Mouse (Mus musculus) limb, embryonic 15.5 days (tissue): ENCODE measurements around the gene Ccin. TPM values are rescaled to one million over a fixed set of nuclear protein-coding genes. Genes with fewer than 3 reads are reported as not detected.

ENCODE experiments used
- ATAC-seq: fragments of 200-750 bp; cut with Nextera tagmentation; 2 replicates; pipeline ENCODE4 v1.8.0; 2017; ENCODE audit warnings: low read depth, moderate TSS enrichment; ENCODE audit not compliant: insufficient number of reproducible peaks, low FRiP score, low TSS enrichment
- H3K27ac ChIP-seq: fragments of 300-500 bp; sonication (generic); 2 replicates; pipeline ENCODE4 v1.5.1; 2015; ENCODE audit warnings: moderate library complexity, mild to moderate bottlenecking, inconsistent platforms
- H3K27me3 ChIP-seq: fragments of 300-500 bp; sonication (generic); 2 replicates; pipeline ENCODE4 v1.6.1; 2015; ENCODE audit warnings: inconsistent platforms
- H3K36me3 ChIP-seq: fragments of 300-500 bp; sonication (generic); 2 replicates; pipeline ENCODE4 v1.6.1; 2015; ENCODE audit warnings: inconsistent platforms
- H3K4me1 ChIP-seq: fragments of 300-500 bp; sonication (generic); 2 replicates; pipeline ENCODE4 v1.6.1; 2015; ENCODE audit warnings: inconsistent platforms
- H3K4me2 ChIP-seq: fragments of 300-500 bp; sonication (generic); 2 replicates; pipeline ENCODE4 v1.6.1; 2015; ENCODE audit warnings: mild to moderate bottlenecking, inconsistent platforms
- H3K4me3 ChIP-seq: fragments of 300-500 bp; sonication (generic); 2 replicates; pipeline ENCODE4 v1.5.1; 2015; ENCODE audit warnings: mild to moderate bottlenecking, inconsistent platforms
- H3K9ac ChIP-seq: fragments of 300-500 bp; sonication (generic); 2 replicates; pipeline ENCODE4 v1.6.1; 2015; ENCODE audit warnings: inconsistent platforms
- H3K9me3 ChIP-seq: fragments of 300-500 bp; sonication (generic); 2 replicates; pipeline ENCODE4 v1.6.1; 2016; ENCODE audit warnings: inconsistent platforms
- WGBS: fragments of 180-500 bp; shearing (Covaris S2); methylation state at CpG from one replicate; pipeline ENCODE4 v1.1.7; 2015; 5-methylcytosine and 5-hydroxymethylcytosine counted together
- polyA plus RNA-seq: library from polyadenylated mRNA; unstranded; fragments of >200 nt; fragmentation: Nextera tagmentation; extraction: Ambion mirVana; gene quantifications from 2 replicates; pipeline ENCODE4 v1.2.1, GENCODE M21; 2015

Ccin gene
- polyA plus RNA-seq, 1 experiment from 2014 or later, result not detected

DNA sequence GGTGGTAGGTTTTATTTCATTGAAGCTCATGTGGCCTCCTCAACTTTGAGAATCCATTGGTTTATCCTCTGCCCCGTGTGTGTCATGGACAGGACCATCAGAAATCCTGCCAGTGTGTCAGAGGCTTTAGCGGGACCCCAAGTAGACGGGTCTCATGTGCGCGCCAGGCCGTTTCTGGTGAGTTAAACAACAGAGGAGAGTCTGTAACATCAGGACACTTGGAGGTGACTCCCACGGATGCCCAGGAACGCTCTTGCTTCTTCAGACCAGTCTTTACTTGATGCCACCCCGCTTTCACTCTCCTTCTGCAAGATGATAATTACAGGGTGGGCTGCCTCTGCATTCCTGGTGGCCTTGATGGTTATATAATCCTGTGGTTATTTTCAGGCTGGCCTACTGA lies 40.4 kb downstream of the Ccin start:
- no peak overlapping the region for H3K27ac ChIP-seq
- no peak overlapping the region for H3K4me2 ChIP-seq
- H3K4me1 ChIP-seq, result no peaks in the 10 kb centered on the region
- 82% methylated on average over 9 of the region's 9 CpGs for WGBS
- H3K4me3 ChIP-seq, result no peak overlapping the region
- H3K36me3 ChIP-seq, result peaks cover 99% of the 10 kb centered on the region
- H3K9me3 ChIP-seq, result no peaks in the 10 kb centered on the region
- H3K9ac ChIP-seq, result no peak overlapping the region
- no peaks in the 10 kb centered on the region for H3K27me3 ChIP-seq
- no peak for ATAC-seq

DNA sequence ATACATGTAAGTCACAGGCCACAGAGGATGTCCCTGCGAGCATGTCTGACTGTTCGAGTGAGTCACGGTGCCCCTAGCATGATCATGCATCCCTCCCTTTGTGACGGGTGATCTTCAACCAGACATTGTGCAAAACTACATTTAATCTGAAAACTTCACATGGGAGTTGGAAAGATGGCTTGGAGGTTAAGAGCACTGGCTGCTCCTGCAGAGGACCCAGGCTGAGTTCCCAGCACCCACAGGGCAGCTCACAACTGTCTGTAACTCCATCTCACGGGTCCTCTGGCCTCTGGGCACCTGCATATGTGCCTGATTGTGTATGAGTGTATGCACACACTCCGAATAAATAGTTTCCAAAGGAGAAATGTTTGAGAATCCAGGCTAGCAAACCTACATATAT lies 41.0 kb downstream of the Ccin start:
- WGBS, result 97% methylated on average over 6 of the region's 6 CpGs
- Histone ChIP-seq H3K27me3 (no peaks in the 10 kb centered on the region), H3K27ac (no peak overlapping the region), H3K9me3 (no peaks in the 10 kb centered on the region), H3K4me2 (no peak overlapping the region), H3K4me3 (no peak overlapping the region), H3K36me3 (peaks cover 99% of the 10 kb centered on the region), H3K4me1 (no peaks in the 10 kb centered on the region), H3K9ac (no peak overlapping the region)
- ATAC-seq, result no peak

DNA sequence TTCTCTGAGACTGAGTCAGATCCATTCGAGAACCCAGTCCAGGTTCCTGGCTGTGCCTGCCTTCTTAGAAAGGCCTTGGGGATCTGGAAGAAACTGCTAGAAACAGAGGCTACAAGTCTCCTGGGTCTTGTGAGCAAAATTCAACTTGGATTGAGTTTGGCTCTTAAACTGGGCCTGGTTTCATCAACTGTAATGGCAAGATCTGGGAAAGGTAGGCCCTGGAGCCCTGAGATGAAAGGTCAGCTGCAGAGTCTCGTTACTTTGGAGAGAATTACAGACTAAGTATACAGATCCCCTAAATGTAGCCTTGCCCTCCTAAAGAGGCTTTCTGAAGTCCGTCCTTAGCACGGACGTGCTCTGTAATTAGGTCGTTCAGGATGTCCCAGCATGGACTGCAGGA lies 42.3 kb downstream of the Ccin start:
- Histone ChIP-seq H3K4me2 (no peak overlapping the region), H3K9ac (no peak overlapping the region), H3K9me3 (no peaks in the 10 kb centered on the region), H3K4me3 (no peak overlapping the region), H3K36me3 (peaks cover 99% of the 10 kb centered on the region), H3K27me3 (no peaks in the 10 kb centered on the region), H3K27ac (no peak overlapping the region), H3K4me1 (no peaks in the 10 kb centered on the region)
- no peak for ATAC-seq
- 69% methylated on average over 6 of the region's 6 CpGs for WGBS

DNA sequence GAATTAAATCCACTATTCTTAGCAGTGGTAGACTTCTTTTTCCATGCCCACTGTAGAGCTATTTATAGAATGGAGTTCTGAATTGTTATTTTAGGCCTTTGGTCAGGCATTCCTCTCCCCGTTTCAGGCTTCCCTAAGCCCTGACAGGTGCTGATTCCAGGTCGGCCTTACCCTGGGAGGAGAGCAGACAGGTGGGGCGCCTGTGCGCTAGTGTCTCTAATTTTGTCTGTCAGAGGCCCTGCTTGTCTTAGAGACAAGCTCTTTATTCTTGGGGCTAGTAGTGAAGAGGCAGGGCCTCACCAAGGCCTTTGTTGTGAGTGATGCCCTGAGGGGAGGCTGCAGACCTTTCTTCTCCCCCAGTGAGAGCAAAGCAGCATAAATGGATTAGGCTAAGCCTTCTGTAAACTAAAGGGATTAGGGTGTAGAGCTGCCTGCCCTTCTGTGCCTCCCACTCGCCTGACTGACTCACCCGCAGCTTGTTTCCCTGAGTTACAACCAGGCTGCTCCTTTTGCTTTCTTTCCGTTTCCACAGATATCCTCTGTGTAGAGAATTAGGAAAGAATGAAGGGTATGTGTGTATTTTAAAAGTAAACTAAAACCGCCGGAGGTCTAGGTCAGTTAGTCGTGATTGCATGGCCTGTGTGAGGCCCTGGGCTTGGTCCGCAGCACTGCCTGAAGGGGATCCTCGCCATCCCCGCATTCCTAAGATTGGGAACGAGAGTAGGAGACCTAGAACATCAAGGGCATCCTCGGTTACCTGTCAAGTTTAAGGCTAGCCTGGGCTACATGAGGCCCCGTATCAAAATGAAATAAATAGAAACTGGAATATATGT lies 45.2 kb downstream of the Ccin start:
- peak; percentile 42; the same call in 1 of the 2 replicates for ATAC-seq
- 53% methylated on average over 16 of the region's 16 CpGs for WGBS

DNA sequence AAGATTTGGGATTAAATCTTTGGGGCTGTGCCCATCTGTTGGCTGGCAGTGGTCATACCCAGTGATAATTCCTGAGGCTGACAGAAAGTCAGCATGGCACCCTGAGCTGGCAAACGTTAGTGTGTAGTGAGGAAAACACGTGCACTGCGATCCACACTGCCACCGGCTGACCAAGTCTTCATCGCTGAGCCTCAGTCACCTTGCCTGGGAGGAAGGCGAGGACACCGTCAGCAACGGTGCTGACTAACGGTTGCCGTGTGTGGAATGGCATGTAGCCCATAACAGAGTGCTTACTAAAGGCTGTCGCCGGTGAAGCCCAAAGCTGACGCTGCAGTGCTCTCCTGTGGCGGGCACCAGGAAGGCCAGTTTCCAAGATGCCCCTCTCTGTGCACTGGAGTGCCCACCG lies 46.4 kb downstream of the Ccin start:
- WGBS, result 88% methylated on average over 15 of the region's 15 CpGs
- ATAC-seq, result no peak

More for the DNA sequence above, 45.2 kb downstream of the Ccin start:
- Histone ChIP-seq H3K4me2 (no peak overlapping the region), H3K27me3 (no peaks in the 10 kb centered on the region), H3K4me3 (no peak overlapping the region), H3K9ac (no peak overlapping the region), H3K9me3 (no peaks in the 10 kb centered on the region), H3K27ac (peak overlapping the region; percentile 8; the same call in 1 of the 2 replicates), H3K4me1 (no peaks in the 10 kb centered on the region), H3K36me3 (peaks cover 97% of the 10 kb centered on the region)

DNA sequence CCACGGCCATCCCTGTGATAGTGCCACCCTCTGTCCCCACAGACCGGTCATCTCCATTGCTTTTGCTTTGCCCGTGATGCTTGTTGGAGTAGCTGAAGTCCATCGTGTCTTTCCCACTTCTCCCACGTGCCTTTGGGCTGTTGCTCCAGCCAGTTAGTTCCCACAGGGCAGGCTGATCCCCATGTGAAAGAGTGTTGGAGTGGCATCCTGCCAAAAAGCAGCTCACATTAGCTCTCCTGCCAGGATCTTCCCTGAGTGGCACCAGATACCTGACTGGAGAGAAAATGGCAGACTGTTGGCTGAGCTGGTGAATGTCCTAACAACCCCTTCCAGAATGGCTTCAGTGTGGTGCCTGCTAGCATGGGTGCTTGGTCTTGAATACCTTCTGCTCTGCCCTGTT lies 48.2 kb downstream of the Ccin start:
- H3K27me3 ChIP-seq, result no peaks in the 10 kb centered on the region
- no peak for ATAC-seq
- 85% methylated on average over 5 of the region's 5 CpGs for WGBS
- H3K4me3 ChIP-seq, result no peak overlapping the region
- no peak overlapping the region for H3K4me2 ChIP-seq
- no peak overlapping the region for H3K9ac ChIP-seq
- peaks cover 79% of the 10 kb centered on the region for H3K36me3 ChIP-seq
- no peak overlapping the region for H3K27ac ChIP-seq
- no peaks in the 10 kb centered on the region for H3K4me1 ChIP-seq
- no peaks in the 10 kb centered on the region for H3K9me3 ChIP-seq

More for the DNA sequence above, 46.4 kb downstream of the Ccin start:
- Histone ChIP-seq H3K9ac (no peak overlapping the region), H3K4me3 (no peak overlapping the region), H3K9me3 (no peaks in the 10 kb centered on the region), H3K27me3 (no peaks in the 10 kb centered on the region), H3K4me1 (no peaks in the 10 kb centered on the region), H3K27ac (no peak overlapping the region), H3K4me2 (no peak overlapping the region), H3K36me3 (peaks cover 89% of the 10 kb centered on the region)

Other genes with a start within 250 kb of the Ccin start
- gene Olfr159, start 212.5 kb upstream of the Ccin start, polyA plus RNA-seq, result not detected in 2 replicates
- not detected in 2 replicates for gene Olfr156, start 159.6 kb upstream of the Ccin start, polyA plus RNA-seq
- not detected in 2 replicates for gene Olfr157, start 143.3 kb upstream of the Ccin start, polyA plus RNA-seq
- not detected in 2 replicates for gene Olfr155, start 131.9 kb upstream of the Ccin start, polyA plus RNA-seq
- gene Reck, start 108.0 kb upstream of the Ccin start, polyA plus RNA-seq, result 34.6 and 37.9 TPM in 2 replicates
- 85.6 and 108 TPM in 2 replicates for gene Glipr2, start 26.1 kb upstream of the Ccin start, polyA plus RNA-seq
- 236 and 246 TPM in 2 replicates for gene Clta, start 21.0 kb downstream of the Ccin start, polyA plus RNA-seq
- 26.2 and 26.6 TPM in 2 replicates for gene Gne, start 100.7 kb downstream of the Ccin start, polyA plus RNA-seq